Mouse (Mus musculus): ENCODE measurements around the gene Nlk.
"Not testable (repeated sequence)": the region's sequence is repeated elsewhere in the genome, so short reads cannot be mapped to it uniquely, and the experiment has no call there.

The Nlk gene

GRCm38 (mm10) chr11:78681058-78681457, 16.1 kb downstream of the Nlk start:
- no peak for DNase-seq (ENCODE audit: low spot score in 2 of 2)

GRCm38 (mm10) chr11:78678761-78679160, 18.4 kb downstream of the Nlk start:
- DNase-seq (ENCODE audit: low spot score in 2 of 2), result no peak

- no peak for DNase-seq (ENCODE audit: low spot score in 2 of 2)
Measured at GRCm38 (mm10) chr11:78668647-78669046, 28.5 kb downstream of the Nlk start.

GRCm38 (mm10) chr11:78664853-78665252, 32.3 kb downstream of the Nlk start:
- no peak for DNase-seq (ENCODE audit: low spot score in 2 of 2)

GRCm38 (mm10) chr11:78663916-78664315, 33.3 kb downstream of the Nlk start:
- no peak for DNase-seq (ENCODE audit: low spot score in 2 of 2)

GRCm38 (mm10) chr11:78649143-78649542, 48.0 kb downstream of the Nlk start:
- DNase-seq (ENCODE audit: low spot score in 2 of 2), result no peak

- not testable (repeated sequence) for DNase-seq (ENCODE audit: low spot score in 2 of 2)
Measured at GRCm38 (mm10) chr11:78648405-78648804, 48.8 kb downstream of the Nlk start.

GRCm38 (mm10) chr11:78643746-78644145, 53.4 kb downstream of the Nlk start:
- DNase-seq (ENCODE audit: low spot score in 2 of 2), result no peak

GRCm38 (mm10) chr11:78642151-78642550, 55.0 kb downstream of the Nlk start:
- DNase-seq (ENCODE audit: low spot score in 2 of 2), result no peak

GRCm38 (mm10) chr11:78641088-78641487, 56.1 kb downstream of the Nlk start:
- DNase-seq (ENCODE audit: low spot score in 2 of 2), result no peak

- DNase-seq (ENCODE audit: low spot score in 2 of 2), result no peak
Measured at GRCm38 (mm10) chr11:78632782-78633181, 64.4 kb downstream of the Nlk start.

GRCm38 (mm10) chr11:78628871-78629270, 68.3 kb downstream of the Nlk start:
- no peak for DNase-seq (ENCODE audit: low spot score in 2 of 2)

GRCm38 (mm10) chr11:78624377-78624776, 72.8 kb downstream of the Nlk start:
- DNase-seq (ENCODE audit: low spot score in 2 of 2), result peak; percentile 20 to 37

- DNase-seq (ENCODE audit: low spot score in 2 of 2), result no peak
Measured at GRCm38 (mm10) chr11:78621926-78622325, 75.2 kb downstream of the Nlk start.

- DNase-seq (ENCODE audit: low spot score in 2 of 2), result no peak
Measured at GRCm38 (mm10) chr11:78620179-78620578, 77.0 kb downstream of the Nlk start.

- DNase-seq (ENCODE audit: low spot score in 2 of 2), result no peak
Measured at GRCm38 (mm10) chr11:78611273-78611672, 85.9 kb downstream of the Nlk start.

- DNase-seq (ENCODE audit: low spot score in 2 of 2), result no peak
Measured at GRCm38 (mm10) chr11:78609657-78610056, 87.5 kb downstream of the Nlk start.

GRCm38 (mm10) chr11:78604826-78605225, 92.3 kb downstream of the Nlk start:
- DNase-seq (ENCODE audit: low spot score in 2 of 2), result no peak

- no peak for DNase-seq (ENCODE audit: low spot score in 2 of 2)
Measured at GRCm38 (mm10) chr11:78602781-78603180, 94.4 kb downstream of the Nlk start.

GRCm38 (mm10) chr11:78600926-78601590, 96.1 kb downstream of the Nlk start:
- no peak for DNase-seq (ENCODE audit: low spot score in 2 of 2)

GRCm38 (mm10) chr11:78600496-78600895, 96.7 kb downstream of the Nlk start:
- no peak for DNase-seq (ENCODE audit: low spot score in 2 of 2)

GRCm38 (mm10) chr11:78600051-78600450, 97.1 kb downstream of the Nlk start:
- DNase-seq (ENCODE audit: low spot score in 2 of 2), result peak; percentile 53 to 54

GRCm38 (mm10) chr11:78598763-78599415, 98.3 kb downstream of the Nlk start:
- DNase-seq (ENCODE audit: low spot score in 2 of 2), result no peak

- DNase-seq (ENCODE audit: low spot score in 2 of 2), result no peak
Measured at GRCm38 (mm10) chr11:78596750-78597149, 100.4 kb downstream of the Nlk start.
